Mouse (Mus musculus) heart, adult 2 months (tissue): ENCODE measurements around the gene Lif.

Source experiments
- CTCF ChIP-seq: fragments of 200-600 bp; IDR thresholded peaks from 2 replicates; pipeline ENCODE4 v1.8.1; 2022; ENCODE audit warnings: antibody characterized with exemption, mild to moderate bottlenecking, moderate library complexity
- EP300 ChIP-seq: fragments of 200-500 bp; IDR thresholded peaks from 2 replicates; pipeline ENCODE4 v1.6.1; 2011; ENCODE audit warnings: low read depth, low read length, control low read depth; ENCODE audit not compliant: insufficient read depth
- POLR2A ChIP-seq: fragments of 200-500 bp; IDR thresholded peaks from 2 replicates; pipeline ENCODE4 v1.6.1; 2011; ENCODE audit warnings: mild to moderate bottlenecking, low read depth, low read length, control low read depth; ENCODE audit not compliant: insufficient read depth

DNA sequence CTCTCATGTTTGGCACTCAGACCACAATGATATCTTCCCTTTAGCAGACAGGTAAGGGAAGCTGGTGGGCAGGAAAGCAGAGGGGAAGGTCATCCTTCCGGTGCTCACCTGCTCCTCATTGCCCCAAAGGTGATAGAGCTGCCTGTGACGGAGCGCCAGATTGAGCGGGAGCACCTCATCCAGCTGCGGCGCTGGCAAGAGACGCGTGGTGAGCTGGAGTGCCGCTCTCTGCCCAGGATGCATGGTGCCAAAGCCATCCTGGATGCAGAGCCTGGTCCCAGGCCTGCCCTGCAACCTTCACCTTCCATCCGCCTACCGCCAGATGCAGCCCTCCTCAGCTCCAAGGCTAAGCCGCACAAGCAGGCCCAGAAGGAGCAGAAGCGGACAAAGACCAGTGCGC is 42.8 kb upstream of the Lif start:
- no peak for TF ChIP-seq CTCF
- TF ChIP-seq EP300: no peak
- no peak for TF ChIP-seq POLR2A
